Mouse (Mus musculus): ENCODE measurements around the gene Ipmk.
"Not testable (repeated sequence)": the region's sequence is repeated elsewhere in the genome, so short reads cannot be mapped to it uniquely, and the experiment has no call there.

The Ipmk gene

DNA sequence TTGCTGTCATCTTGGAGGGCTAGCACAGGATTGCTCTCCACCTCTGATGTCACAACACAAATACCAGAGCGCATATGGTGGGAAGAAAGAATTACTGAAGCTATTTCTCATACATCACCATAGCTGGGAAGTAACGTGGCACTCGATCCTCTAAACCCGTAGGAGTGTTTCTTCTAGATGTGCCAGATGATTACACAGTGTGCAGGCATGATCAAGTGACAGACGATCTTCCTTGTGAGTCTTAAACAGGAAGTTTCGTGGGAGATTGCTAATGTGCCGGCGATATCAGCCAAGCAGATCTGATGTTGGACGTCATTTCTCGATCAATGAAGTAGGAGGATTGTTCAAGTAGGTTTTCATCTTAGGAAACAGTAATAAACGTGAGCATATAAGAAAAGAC is 26.1 kb downstream of the Ipmk start:
- DNase-seq (ENCODE audit: low spot score), result no peak

DNA sequence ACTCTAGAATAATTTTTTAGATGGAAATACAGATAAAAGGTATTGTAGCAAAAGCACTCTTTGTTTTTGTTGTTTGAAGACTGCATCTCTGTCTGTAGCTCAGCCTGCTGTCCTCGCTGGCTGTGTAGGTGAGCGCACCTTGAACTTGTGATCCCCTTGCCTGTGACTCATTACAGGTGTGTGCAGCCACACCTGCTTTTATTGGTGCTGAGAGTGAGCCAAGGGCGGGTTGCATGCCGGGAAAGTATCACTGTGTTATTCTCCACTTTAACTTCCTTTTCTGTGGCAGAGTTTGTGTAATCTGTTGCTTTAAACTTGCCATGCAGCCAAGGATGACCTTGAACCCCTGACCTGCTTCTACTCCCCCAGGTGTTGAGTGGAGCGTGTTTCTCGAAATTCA is 28.5 kb downstream of the Ipmk start:
- no peak for DNase-seq (ENCODE audit: low spot score)

DNA sequence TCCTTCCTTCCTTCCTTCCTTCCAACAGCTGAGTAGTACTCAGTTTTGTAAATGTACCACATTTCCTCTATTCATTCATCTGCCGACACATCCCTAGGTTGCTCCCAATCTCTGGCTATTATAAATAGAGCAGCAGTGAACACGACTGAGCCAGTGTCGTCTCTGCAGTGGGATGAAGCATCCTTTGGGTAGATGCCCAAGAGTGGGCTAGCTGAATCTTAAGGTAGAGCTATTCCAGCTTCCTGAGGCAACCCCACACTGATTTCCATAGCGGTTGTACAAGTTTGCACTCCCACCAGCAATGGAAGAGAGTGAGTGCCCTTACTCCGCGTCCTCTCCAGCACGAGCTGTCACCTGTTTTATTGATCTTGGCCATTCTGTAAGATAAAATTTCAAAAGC is 32.8 kb downstream of the Ipmk start:
- no peak for DNase-seq (ENCODE audit: low spot score)

DNA sequence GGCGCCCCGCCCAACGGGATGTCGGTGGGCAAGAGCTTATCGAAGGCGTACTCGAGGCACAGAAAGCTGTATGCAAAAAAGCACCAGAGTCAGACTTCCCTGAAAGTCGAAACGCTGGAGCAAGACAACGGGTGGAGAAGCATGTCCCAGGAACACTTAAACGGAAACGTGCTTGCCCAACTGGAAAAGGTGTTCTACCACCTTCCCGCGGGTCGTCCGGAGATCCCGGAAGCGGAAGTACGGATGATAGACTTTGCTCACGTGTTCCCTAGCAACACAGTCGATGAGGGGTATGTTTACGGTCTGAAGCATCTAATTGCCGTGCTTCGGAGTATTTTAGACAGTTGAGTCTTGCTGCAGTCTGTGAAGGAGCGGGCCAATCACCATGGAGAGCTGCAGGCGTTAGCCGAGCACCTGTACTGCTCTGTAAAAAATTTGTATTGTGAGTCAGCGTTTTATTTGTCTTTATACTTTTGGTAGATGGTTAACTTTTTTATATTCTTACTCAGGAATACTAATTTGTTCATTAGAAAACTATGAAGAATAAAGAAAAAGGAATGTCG is 34.0 kb downstream of the Ipmk start:
- no peak for DNase-seq (ENCODE audit: low spot score)

DNA sequence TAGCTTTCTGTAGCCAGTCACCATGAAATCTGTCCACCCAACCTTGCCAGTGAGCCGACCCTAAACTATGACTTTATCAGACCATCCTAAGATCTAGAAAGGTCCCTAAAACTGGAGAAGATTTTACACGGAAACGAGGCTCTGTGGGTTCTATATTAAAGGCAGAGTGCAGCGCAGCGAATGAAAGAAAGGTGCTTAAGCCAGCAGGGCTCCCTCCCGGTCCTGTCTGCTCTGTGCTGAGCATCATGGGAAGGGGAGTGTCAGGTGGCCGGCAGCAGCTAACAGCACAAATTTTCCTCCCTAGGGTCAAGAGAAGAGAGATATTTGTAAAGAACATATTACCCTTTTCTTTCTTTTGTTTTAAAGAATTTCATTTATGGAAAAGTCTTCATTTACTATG is 34.5 kb downstream of the Ipmk start:
- no peak for DNase-seq (ENCODE audit: low spot score)

DNA sequence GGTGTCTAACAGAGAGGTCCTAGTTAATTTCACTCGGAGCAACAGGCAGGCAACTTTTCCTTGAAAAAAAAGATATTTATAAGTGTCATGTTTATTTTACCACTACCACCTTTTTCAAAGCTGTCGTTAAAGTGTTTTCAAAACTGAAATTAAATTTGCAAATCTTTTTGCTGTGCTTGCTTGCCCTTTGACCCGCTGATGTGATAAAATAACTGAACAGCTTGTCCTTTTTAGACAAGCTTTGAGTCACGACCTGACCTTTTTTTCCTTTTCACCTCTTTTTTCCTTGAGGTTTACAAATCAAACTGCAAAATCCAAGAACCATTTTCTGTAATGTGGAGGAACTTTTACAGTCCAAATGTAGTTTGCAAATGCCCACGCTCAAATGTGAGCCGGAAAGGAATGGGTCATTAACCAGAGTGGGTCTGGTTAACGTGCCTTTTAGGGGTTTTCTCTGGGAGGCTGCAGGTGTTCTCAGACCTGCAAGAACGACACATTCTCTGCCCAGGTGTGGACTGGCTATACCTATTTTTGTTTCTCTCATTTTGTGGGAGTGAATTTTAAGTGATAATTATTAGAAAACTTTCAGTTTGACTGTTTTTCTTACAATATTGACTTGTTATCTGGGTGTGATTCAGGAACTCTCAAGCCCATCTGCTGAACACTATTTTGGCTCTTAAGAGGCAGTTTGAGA is 35.4 kb downstream of the Ipmk start:
- no peak for DNase-seq (ENCODE audit: low spot score)

DNA sequence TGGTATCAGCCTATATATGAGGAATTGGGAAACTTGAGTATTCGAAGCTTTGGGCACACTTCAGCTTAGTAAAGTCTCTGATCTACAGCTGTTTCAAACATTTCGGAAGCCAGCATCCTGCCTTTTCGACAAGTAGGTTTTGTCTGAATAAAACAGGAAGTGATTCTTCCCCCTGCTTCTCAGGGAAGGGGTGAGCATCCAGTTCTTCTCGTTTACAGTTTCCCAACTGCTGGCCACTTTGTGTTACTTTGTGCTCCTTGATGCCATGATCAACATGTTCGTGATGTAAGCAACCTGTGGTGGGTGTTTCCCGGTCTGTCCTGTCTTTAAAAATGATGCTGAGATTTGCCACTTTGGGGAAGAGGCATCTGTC is 36.0 kb downstream of the Ipmk start:
- DNase-seq (ENCODE audit: low spot score), result not testable (repeated sequence)

DNA sequence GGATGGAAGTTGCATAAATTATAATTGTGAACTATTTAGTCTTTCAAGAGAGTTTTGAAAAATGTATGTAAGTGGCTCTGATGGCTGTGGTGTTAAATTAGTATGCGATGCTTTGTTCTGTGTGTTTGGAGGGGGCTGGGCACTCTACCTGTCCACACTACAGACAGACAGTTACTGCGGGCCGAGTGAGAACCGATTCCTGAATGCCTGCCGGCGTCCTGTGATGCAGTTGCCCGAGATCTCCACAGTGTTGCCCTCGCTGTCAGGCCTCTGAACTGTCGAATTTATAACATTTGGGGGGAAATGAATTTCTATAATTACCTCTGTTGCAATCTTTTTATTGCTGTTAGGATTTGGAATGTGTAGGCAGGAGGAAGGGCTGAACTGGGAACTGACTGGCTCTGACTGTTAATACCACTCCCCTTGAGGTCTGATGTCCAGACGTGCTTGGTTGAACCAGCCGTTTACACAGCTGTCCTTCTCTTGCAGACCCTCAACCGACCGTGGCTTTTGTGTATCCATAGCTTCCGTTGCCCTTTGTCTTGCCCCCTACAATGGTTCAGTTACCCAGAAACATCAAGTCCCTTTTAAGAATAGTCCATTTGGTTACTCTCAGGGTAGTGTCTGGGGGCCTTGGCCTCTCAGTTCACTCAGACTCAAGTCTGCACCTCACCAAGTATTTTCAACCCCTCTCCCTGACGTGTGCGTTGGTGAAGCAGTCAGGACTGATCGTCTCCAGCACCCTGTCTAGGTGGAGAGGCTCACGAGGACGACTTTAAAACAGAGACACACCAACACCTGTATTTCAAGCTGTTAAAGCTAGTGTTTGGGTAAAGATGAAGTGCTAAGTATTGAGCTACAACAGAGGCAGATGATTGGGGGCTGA is 36.8 kb downstream of the Ipmk start:
- no peak for DNase-seq (ENCODE audit: low spot score)

DNA sequence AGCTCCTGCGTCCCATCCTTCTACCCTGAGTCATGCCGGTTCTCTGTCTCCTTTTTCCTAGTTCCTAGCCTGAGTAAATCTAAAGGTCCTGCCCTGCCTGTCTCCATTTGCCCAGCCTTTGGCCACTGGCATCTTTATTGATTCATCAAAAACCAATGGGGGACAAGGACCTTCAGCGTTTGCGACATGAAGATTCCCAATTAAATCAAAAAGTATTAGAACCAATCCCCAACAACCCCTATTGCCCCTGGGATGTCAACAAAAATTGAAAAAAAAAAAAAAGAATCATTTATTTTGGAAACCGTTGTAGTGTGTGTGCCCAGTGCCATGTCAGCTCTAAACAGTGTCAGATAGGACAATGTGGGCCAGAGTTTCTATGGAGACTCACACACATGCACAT is 41.7 kb downstream of the Ipmk start:
- DNase-seq (ENCODE audit: low spot score), result no peak

DNA sequence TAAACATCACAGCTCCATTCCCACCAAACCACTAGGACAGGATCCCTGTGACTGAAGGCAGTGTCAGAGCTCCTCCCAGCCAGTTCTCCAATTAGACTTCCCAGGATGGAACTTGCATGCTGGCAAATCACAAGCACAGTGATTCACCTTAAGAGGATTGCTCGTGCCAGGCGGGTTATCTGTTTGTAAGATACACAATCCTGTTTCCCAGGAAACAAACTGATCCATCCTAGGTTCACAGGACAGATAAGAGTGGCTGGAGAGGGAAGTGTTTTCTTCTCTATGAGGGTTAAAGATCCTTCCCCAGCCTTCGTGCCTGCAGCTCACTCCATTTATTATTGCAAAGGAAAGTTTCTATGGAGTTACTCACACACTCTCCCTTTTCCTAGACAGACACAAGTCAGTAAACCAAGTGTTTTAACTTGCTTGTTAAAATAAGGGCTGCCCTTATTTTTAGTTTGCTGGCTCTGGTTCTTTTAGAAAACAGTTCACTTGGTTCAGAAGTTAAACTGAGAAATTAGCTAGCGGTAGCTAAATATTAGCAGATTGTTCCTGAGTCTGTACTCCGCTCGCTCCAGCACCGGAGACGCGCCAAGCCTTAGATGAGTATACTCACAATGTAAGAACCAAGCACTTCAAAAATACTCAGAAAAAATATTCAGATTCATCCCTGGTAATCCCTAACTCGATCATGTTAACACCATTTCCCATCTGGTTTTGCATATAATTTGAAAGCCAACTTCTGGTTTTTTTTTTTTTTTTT is 51.0 kb downstream of the Ipmk start:
- no peak for DNase-seq (ENCODE audit: low spot score)

DNA sequence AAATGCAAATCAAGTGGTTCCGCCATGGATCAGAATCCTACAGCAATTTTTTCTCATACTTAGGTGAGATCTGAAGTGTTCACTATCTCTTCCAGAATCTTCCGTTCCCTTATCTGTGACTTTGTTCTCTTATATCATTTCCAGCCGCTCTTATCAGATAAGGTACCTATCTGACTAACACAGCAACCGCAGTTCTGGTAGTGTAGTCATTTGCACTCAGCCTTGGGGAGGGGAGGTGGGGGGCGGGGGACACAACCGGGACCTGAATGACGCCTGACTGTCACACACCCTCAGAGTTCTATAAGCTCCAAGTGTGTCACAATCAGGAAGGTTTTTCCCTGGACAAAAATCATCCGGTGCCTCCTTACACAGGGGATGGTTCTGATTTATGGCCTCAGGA is 51.8 kb downstream of the Ipmk start:
- DNase-seq (ENCODE audit: low spot score), result no peak

DNA sequence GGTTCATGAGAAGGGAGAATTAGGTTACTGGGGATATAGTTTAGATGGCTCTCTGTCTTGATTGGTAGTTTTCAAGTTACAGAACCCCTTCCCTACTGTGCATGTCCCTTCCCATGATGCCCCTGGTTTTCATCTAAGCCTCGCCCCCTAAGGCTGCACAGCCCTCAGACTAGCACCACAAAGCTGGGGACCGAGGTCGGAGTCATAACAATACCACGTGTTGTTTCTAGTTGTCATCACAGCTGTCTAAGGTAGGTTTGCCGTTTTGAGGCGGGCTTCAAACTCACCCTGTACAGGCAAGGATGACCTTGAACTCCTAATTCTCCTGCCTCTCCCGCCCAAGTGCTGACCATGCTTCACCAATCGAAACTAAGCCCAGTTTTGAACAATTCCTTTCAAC is 52.4 kb downstream of the Ipmk start:
- no peak for DNase-seq (ENCODE audit: low spot score)

DNA sequence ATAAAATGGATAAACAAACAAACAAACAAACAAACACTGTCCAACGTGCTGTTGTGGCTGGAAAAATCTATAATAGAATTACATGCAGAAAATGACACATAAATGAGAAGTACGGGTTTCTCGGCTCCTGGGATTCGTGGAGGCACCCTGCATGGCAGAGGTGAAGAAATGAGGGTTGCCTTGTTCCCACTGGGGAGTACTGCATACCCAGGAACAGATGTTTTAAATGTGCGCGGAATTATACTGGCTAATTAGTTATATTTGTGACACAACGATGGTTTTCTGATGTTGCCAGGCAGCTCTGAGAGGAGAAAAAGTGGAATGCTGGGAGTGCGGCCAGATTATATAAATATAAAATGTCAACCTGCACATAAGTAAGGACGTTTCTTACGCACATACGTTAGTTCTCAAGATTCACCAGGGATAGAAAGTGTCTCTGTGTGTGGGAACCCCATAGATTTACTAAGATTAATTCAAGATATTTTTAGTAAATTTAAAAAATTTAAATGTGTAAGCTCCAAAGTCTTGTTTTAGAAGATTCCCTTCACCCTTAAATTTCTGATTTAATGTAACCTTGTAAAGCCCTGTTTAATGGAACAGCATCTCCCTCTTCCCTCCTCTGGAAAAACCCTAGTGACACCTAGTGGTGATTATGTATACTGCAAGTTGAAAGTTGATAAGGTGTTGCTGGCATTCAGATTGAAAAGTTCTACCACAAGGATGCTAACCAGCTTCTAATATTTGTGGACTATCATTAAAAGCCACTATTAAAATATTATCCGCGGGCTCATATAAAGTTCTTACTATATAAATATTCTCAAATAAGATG is 53.5 kb downstream of the Ipmk start:
- DNase-seq (ENCODE audit: low spot score), result peak; percentile 74

DNA sequence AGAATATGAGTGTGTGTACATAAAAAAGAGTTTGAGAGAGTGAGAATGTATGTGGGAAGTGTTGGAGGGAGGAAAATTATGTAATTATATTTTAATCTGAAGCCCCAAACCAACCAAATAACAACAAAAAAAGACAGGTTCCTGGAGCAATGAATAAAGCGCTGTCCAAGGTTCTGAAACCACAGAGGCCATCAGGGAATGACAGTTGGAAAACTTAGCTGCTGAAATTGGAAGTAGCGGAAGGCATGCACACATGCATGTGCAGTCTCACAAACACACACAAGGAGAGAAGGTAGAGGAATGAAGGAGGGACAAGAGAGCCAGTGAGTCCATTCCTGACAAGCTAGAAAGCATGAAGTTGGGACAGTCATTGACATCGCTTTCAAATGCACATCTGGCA is 56.1 kb downstream of the Ipmk start:
- DNase-seq (ENCODE audit: low spot score), result no peak

DNA sequence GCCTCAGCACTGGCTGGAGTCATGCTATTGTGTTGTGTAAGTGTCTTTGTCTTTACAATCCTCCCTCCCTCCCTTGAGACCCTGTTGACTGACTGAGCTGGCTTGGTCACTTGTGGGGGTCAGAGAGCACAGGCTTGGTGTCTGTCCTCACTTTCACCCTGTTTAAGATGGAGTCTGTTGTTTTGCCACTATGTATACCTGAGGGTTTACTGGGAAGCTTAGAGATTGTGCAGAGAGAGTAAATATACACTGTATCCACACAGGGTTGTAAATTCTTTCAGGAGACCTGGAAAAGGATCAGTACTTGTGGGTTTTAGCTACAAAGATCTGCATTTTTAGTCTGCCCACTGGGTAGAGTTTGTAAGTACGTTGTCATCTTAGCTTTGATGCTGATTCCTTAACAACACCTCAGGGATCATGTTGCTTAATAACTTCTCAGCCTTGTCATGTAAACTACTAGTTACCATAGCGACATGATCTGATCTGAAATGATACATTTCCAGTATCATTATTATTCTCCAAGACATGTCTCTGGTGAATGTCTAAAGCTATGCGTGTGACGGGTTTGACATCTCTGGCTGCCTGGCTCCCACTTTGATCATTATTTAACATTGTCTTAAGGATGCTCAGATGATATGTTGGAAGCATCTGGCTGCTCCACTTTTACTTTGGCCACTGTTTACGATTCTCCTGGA is 58.1 kb downstream of the Ipmk start:
- DNase-seq (ENCODE audit: low spot score), result no peak

DNA sequence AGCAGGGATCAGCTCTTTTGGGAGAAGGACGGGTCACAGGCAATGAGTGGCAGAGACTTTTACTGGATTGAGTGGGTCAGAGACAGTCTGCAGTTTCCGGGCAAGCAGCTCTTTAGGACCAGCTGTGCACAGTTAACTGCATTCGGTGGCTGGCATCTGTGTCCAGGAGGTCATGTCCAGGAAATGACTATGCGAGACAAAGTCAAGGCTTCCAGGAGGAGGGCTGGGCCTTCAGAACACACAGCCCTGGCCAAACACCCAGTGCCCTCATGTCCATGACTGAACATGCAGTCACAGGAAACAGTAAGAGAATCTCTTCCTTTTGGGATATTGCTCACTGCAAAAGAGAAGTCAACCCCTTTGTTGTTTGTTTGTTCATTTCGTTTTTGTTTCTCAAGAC is 62.4 kb downstream of the Ipmk start:
- DNase-seq (ENCODE audit: low spot score), result no peak

DNA sequence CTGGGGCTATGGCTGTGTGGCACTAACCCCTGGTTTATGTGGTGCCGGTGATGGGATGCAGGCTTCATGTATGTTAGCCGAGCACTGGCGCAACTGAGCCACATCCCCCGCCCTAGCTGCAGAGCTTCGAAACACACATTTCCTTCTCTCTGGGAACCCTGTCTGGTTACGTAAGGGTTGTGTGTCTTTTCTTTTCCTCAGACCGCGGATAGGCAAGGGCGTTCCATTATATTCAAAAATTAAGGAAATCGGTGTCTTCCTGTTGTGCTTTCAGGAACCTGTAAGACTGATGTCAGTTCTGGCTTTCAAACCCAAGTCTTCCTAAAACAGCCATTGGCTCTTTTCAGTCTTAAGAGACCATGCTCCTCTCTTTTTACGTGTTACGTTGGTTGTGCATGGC is 65.8 kb downstream of the Ipmk start:
- DNase-seq (ENCODE audit: low spot score), result no peak

DNA sequence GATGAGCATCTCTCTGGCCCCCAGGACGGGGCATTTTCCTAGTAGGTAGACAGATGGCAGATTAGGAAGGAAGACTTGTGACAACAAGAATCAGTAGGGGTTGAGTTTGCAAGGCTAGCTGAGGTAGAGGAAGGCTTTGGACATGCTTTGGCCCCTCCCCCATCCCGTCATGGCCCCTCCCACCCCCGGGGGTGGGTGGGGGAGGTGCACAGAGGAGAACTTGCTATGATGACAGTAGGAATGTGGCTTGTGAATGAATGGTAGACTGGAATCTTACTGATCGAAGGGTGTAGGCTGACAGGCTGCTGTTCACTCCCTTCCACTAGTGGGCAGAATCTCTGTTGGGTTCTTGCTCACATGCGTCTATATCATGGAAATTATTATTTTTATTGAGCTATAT is 74.0 kb downstream of the Ipmk start:
- no peak for DNase-seq (ENCODE audit: low spot score)

DNA sequence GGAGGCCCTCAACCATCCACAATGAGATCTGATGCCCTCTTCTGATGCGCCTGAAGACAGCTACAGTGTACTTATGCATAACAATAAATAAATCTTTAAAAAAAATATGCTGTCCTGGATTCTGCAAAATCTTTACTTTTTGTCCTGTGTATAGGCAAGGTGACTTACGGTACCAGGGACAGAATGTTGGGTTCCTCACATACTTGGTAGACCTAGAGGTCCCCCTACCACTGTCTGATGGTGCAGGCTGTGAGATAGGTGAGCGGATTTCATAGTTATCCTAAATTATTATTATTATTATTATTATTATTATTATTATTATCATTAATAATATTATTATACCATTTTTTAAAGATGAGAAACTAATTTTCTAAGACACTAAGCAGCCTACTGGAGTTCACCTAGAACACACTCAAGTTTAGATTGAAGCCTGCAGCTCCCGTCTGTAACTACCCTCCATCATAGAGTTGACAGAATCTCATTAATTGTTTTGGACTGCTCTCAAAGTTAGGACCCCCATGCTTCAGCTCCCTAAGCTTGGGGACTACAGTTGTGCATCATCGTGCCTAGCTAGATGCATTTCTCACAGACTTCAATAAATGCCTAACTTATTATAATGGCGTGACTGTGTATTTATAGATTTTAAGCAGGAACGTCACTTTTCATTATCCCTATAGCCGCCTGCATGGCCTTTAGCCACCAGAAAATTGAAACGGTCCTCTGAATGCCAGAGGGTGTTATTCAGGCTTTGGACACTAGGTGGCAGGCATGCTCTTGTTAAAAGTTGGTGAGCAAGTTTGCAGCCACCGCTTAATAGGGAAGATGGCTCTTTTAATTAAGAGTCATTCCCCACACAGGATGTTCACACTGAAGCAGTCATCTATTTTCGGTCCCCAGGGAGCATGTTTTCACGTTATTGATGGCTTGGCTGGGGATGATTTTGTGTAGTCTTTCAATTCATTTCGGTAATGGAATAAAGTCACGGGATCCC is 74.8 kb downstream of the Ipmk start:
- peak; percentile 63 for DNase-seq (ENCODE audit: low spot score)

DNA sequence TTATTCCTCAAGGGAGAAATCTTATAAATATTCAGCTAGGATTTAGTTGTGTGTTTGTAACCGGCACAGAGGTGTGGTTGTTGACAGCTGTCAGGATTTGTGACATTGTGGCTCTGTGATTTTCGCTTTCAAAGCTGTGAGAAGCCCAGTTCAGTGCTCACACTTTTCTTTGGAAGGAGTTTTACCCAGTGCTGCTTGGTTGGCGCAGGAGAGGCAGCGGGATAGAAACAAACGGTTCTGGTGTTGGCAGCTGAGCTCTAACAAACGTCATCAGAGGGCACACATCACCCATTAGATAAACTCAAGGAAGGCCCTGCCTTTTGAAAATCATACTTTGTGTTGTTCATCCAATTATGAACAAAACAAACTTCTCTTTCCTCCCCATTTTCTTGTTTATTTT is 79.2 kb downstream of the Ipmk start:
- DNase-seq (ENCODE audit: low spot score), result no peak
